Mouse (Mus musculus): Measurements from ENCODE around the gene Zan. TPM values are rescaled to one million over a fixed set of nuclear protein-coding genes. Genes with fewer than 3 reads are reported as not detected.

Gene Zan
- polyA plus RNA-seq, 1 experiment from 2014 or later: 0.11 TPM

Other genes with a start within 250 kb of the Zan start
- 14.4 and 18.6 TPM in 2 replicates for gene Ache, start 189.5 kb downstream of the Zan start, polyA plus RNA-seq (2015; fragmentation: Nextera tagmentation; extraction: Ambion mirVana)
- 7.0 and 7.8 TPM in 2 replicates for gene Ufsp1, start 182.4 kb downstream of the Zan start, polyA plus RNA-seq (2015; fragmentation: Nextera tagmentation; extraction: Ambion mirVana)
- 68.0 and 69.7 TPM in 2 replicates for gene Srrt, start 169.4 kb downstream of the Zan start, polyA plus RNA-seq (2015; fragmentation: Nextera tagmentation; extraction: Ambion mirVana)
- gene Trip6, start 162.7 kb downstream of the Zan start, polyA plus RNA-seq (2015; fragmentation: Nextera tagmentation; extraction: Ambion mirVana): 9.3 and 9.6 TPM in 2 replicates
- gene Slc12a9, start 143.5 kb downstream of the Zan start, polyA plus RNA-seq (2015; fragmentation: Nextera tagmentation; extraction: Ambion mirVana): 2.8 and 3.0 TPM in 2 replicates
- gene Ephb4, start 127.0 kb downstream of the Zan start, polyA plus RNA-seq (2015; fragmentation: Nextera tagmentation; extraction: Ambion mirVana): 7.3 and 9.1 TPM in 2 replicates
- gene Pop7, start 25.5 kb upstream of the Zan start, polyA plus RNA-seq (2015; fragmentation: Nextera tagmentation; extraction: Ambion mirVana): 28.1 and 28.3 TPM in 2 replicates
- 2.8 and 3.1 TPM in 2 replicates for gene Gigyf1, start 41.5 kb upstream of the Zan start, polyA plus RNA-seq (2015; fragmentation: Nextera tagmentation; extraction: Ambion mirVana)
- gene Epo, start 56.2 kb upstream of the Zan start, polyA plus RNA-seq (2015; fragmentation: Nextera tagmentation; extraction: Ambion mirVana): 0.81 and 1.2 TPM in 2 replicates
- gene Gnb2, start 56.4 kb upstream of the Zan start, polyA plus RNA-seq (2015; fragmentation: Nextera tagmentation; extraction: Ambion mirVana): 125 and 127 TPM in 2 replicates
- gene Actl6b, start 76.5 kb upstream of the Zan start, polyA plus RNA-seq (2015; fragmentation: Nextera tagmentation; extraction: Ambion mirVana): 0.05 TPM in 1 of 2 replicates, not detected in the other
- 60.5 and 62.5 TPM in 2 replicates for gene Tfr2, start 92.8 kb upstream of the Zan start, polyA plus RNA-seq (2015; fragmentation: Nextera tagmentation; extraction: Ambion mirVana)
- gene Mospd3, start 124.0 kb upstream of the Zan start, polyA plus RNA-seq (2015; fragmentation: Nextera tagmentation; extraction: Ambion mirVana): 21.3 and 23.1 TPM in 2 replicates
- gene Pcolce, start 136.7 kb upstream of the Zan start, polyA plus RNA-seq (2015; fragmentation: Nextera tagmentation; extraction: Ambion mirVana): 15.0 and 21.5 TPM in 2 replicates
- 0.07 and 0.13 TPM in 2 replicates for gene Fbxo24, start 151.9 kb upstream of the Zan start, polyA plus RNA-seq (2015; fragmentation: Nextera tagmentation; extraction: Ambion mirVana)
- gene Lrch4, start 152.1 kb upstream of the Zan start, polyA plus RNA-seq (2015; fragmentation: Nextera tagmentation; extraction: Ambion mirVana): 25.1 and 26.8 TPM in 2 replicates
- gene Gm20605, start 152.1 kb upstream of the Zan start, polyA plus RNA-seq (2015; fragmentation: Nextera tagmentation; extraction: Ambion mirVana): 5.2 and 6.1 TPM in 2 replicates
- gene Sap25, start 164.3 kb upstream of the Zan start, polyA plus RNA-seq (2015; fragmentation: Nextera tagmentation; extraction: Ambion mirVana): 4.5 and 6.7 TPM in 2 replicates
- gene Irs3, start 168.7 kb upstream of the Zan start, polyA plus RNA-seq (2015; fragmentation: Nextera tagmentation; extraction: Ambion mirVana): 0.15 TPM in 1 of 2 replicates, not detected in the other
- 29.4 and 30.5 TPM in 2 replicates for gene Agfg2, start 207.7 kb upstream of the Zan start, polyA plus RNA-seq (2015; fragmentation: Nextera tagmentation; extraction: Ambion mirVana)